Mouse (Mus musculus): ENCODE results near the gene Sult2b1. TPM values are rescaled to one million over a fixed set of nuclear protein-coding genes. Genes with fewer than 3 reads are reported as not detected.

The Sult2b1 gene
- 1 to 10 TPM in 1 of 2 experiments, under 1 TPM in 1; 0.49 to 2.0 TPM for total RNA-seq (2021)
- 1.6 and 2.9 TPM in 2 replicates for polyA plus RNA-seq (2012; rRNA removed)
- long read RNA-seq, result 0 reads

DNA sequence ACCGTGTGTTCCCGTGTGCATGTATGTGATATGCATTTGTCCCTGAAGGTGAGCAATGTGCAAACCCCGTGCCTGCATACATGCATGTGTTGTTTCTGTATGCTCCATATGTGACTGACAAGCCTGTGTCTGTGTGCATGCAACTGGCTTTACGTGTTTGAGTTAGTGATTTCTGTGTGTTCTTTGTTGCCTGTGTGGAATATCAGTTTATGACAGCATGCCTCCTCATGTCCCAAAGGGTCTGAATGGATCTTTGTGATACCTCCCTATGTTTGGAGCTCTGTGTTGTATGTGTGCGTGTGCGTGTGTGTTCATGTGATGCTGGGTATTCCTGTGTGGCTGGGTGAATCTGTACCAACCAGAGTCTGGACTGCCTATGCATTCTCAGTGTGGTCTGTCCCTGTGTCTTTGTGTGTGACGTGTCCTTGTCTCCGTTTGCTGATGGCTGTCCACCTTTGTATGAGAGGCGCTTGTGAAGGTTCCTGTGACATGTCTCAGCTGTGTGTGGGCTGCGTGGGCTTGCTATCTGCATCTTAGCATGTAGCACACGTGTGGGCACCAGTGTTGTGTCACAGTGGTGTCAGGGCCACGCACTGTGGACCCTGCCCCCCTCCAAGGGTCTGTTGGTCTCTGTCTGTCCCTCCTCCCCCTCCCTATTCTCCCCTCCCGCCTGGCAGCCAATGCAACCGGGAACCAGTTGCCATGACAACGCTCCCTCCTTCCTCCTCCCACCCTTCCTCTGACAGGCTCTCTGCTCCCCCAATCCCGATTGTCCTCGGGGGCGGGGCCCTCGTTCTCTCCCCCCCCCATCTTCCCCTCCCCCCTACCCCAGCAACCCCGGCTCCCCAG, at the start of gene Sult2b1:
TSS of gene Sult2b1 (minus strand) at position 146 of the 849 bp plus-strand sequence.
- DNase-seq, result peak; percentile 65

- no peak for DNase-seq
Observed at GRCm38 (mm10) chr7:45833924-45834323, 49.5 kb upstream of the Sult2b1 start.

DNA sequence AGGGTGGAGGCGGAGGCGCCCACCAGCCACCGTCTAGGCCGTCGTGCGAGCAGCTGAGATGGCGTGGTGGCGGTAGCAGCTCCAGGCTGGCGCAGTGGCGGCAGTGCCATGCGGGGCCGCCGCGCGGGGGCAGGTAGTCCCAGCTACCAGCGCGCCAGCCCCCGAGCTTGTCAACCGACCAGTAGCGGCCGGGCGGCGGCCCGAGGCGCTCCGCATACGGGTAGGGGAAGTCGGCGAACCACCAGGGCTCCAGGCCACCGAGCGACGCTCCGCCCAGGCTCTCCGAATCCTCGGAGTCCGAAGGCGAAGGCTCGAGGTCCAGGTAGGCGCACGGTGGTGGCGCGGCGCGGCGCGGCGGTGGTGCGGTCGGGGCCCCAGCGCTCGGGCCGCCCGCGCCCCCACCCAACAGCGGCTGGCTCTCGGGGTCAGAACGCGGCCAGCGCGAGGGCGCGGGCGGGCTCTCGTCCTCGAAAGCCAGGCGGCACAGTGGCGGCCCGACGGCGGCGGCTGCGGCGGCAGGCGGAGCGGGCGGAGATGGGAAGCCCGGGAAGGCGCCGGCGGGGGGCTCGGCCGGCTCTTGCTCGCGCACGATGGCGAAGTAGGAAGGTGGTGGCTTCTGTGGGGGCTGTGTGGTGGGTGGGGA, 48.8 kb upstream of the Sult2b1 start:
- DNase-seq, result peak; percentile 14

DNA sequence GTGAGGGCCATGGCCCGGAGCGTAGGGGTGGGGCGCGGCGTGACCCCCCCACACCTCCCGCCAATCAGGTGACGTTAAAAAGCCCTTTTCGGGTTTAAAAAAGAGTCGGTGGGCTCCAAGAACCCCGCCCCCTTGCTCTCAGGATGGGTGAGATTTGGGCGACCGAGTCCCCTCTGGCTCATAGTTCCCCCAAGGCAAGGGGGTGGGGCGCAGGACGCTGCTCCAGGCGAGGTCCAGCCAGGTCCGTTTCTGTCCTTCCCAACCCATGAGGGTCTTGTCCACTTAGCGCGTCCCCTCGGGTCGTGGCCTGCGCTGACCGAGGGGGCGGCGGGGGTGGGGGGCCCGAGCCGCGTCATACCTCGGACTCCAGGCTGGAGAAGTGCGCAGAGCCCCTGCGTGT, 48.0 kb upstream of the Sult2b1 start:
- DNase-seq, result no peak

GRCm38 (mm10) chr7:45831128-45831525, 46.7 kb upstream of the Sult2b1 start:
- DNase-seq, result no peak

- DNase-seq, result peak; percentile 90
Observed at GRCm38 (mm10) chr7:45830427-45831127, 46.1 kb upstream of the Sult2b1 start, which contains the start of gene Grwd1. Gene Grwd1, minus strand, starts transcription at chr7:45830944.

GRCm38 (mm10) chr7:45826631-45827030, 42.2 kb upstream of the Sult2b1 start:
- no peak for DNase-seq

DNA sequence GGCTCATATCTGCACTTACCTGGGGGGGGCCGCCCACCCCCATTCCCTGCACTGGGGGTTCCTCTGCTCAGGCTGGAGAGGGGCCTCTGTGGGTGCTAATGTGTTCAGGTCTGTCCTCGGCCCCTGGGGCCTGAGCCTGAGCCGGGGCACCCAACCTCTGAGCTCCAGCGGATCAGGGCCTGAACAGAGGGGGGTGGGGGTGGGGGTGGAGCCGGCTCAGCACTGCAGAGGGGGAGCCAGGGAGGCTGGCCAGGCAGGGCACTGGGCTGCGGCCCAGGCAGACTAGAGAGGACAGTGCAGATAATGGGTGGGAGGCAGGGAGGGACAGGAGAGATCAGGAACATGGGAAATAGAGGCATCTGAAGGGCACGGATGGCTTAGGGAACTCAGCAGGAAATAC, 40.1 kb upstream of the Sult2b1 start, which contains the start of gene Kcnj14:
TSS of gene Kcnj14 (minus strand) at position 185 of the 400 bp plus-strand sequence.
- DNase-seq, result no peak

- DNase-seq, result no peak
Observed at GRCm38 (mm10) chr7:45820913-45821312, 36.4 kb upstream of the Sult2b1 start.

DNA sequence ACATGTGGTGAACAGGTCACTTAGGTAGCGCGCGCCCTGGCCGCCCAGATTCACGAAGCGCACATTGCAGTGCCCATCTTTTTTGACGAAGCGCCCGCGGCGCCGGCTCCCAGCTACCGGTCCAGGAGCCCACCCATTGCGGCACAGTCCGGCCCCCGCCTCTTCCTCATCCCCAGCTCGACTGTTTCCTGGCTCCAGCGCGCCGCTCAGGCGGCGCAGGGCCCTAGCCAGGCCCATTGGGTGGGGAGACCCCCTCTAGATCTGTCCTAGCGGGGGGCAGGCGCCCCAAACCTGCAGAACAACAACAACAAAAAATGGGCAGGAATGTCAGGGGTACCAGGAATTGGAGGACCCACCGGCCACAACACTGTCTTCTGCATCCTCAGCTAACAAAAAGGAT, 35.4 kb upstream of the Sult2b1 start:
- DNase-seq, result no peak

DNA sequence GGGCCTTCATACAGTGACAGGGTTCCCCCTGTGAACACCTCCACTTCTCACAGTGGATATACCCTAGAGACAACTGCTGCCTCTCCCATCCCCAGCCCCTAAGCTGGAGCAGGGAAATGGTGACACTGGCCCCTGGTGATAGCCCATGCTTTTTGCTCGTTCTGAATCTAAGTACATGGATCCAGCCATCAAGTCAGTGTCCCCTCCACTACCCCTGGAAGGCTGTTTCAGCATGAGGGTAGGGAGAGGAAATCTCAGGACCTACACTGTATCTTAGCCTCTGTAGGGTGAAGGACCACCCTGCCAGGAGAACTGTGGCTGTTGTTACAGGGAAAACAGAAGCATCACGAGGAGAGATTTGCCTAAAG, 31.5 kb upstream of the Sult2b1 start:
- DNase-seq, result no peak

DNA sequence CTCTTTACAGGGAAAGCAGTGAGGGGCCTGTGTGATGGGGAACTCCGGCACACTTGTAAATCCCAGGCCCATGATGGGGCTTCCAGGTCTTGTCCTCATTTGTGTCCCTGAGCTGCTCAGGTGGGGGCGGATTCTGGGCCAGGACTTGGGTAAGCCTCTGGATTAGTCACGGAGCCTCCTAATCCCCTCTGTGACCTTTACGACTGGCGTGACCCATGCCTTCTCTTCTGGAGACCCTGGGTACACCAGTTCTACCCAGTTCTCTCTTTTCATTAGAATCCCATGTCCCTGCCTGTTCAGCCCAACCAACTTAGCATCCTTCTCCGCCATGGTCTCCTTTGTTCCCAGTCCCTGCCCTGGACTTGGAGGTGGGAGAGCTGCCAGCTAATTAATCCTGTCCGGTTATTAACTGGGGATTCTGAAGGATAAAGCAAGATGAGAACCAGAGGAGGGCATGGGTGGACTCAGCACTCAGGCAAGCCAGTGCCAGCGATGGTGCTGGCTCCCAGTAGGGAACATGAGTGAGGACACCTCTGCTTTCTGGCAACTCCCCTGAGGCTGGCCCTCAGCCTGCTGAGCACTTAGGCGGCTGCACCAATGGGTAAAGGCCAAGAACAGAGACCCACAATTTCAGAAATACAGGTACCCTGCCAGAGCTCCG, 31.0 kb upstream of the Sult2b1 start:
- DNase-seq, result no peak

DNA sequence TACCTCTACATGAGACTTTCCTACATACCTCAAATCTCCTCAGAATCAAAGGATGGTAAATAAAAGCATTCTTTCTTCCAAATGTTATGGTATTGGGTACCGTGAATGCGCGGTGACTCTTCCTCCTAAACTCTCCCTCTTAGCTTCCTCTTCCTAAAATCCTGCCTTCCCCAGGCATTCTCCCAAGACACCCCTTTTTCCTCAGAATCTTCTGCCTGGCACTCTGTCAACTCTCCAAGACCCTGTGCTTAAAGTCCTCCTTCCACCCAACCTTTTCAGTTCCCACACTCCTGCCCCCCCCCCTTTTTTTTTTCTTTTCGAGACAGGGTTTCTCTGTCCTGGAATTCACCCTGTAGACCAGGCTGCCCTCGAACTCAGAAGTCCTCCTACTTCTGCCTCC, 30.4 kb upstream of the Sult2b1 start:
- no peak for DNase-seq

GRCm38 (mm10) chr7:45813787-45814779, 29.6 kb upstream of the Sult2b1 start, which contains the start of gene Cyth2:
Gene Cyth2, minus strand, starts transcription at chr7:45814581.
- peak; percentile 99 for DNase-seq

DNA sequence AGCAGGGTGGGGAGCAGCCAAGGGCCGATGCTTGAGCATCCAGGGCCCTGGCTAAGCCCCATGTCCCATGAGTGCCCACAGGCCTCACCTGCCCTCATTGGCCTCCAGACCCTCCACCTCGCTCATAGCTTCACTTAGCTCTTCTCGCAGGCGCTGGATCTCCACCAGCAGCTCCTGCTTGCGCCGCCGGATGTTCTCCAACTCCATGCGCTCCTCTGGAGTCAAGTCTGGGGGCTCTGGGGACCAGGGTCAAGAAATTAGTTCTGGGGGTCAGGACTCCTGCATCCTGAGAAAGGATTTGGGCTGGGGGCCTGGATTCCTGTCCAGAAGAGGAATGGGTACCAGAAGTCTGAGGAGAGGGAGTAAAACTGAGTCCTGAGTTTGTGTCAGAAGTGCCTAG, 28.5 kb upstream of the Sult2b1 start:
- no peak for DNase-seq

GRCm38 (mm10) chr7:45809276-45810075, 25.0 kb upstream of the Sult2b1 start:
- no peak for DNase-seq

DNA sequence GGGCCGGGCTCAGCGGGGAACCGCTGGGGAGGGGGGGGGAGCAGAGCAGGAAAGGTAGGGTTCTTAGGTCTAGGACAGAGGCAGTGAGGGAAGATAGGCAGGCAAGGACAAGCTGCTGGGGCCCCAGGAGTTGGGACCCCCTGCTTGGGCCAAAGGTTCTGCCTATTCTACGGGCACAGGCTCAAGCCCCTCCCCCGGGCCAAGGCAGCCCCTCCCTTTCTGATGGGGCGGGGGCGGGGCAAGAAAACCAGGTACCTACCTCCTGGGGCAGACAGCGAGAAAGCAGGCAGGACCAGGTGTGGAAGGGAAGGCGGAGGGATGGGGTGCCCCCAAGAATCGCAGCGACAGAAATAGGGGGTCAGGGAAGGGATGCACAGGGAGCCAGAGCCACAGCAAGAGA, 24.0 kb upstream of the Sult2b1 start:
- no peak for DNase-seq

DNA sequence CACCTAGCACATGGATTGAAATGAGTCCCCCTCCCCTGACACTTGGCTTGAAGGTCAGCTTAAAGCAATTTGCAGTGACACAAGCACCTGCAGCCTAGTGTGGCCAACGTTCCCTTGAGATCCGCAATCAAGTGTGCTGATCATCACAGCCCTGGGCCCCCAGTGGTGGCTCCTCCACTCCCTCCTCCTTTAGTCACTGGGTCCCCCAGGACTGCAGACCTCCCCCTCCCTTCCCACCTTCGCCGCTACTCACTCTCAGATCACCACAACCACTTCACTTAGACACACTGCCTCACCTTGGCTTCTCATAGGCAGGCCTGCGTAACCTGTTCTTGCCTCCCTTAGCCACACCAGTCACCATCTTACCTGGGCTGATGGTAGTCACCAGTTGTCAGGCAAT, 21.5 kb upstream of the Sult2b1 start:
- no peak for DNase-seq

DNA sequence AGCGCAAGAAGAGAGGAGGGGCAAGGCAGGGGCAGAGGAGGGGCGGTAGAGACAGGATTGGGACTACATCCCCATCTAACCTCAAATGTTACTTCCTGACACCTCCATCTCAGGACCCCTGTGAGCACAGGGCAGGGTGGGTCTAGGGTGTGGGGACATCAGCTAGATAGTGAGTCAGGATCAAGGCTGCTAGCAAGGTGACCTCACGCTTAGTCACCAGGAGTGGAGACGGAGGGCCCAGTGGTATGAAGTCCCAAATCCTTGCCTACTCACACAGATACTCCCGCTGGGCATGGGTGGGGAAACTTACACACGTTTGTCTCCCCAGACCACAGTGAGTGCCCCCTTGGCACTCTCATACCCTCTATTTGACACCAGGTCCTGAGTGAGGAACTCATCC, 18.1 kb upstream of the Sult2b1 start:
- peak; percentile 86 for DNase-seq

- peak; percentile 93 for DNase-seq
Observed at GRCm38 (mm10) chr7:45801348-45801747, 16.9 kb upstream of the Sult2b1 start.

Data from adrenal gland, adult 2 months (tissue).